Mouse (Mus musculus) hindbrain, embryonic 11.5 days (tissue): ENCODE results near the gene Klf7. TPM values are rescaled to one million over a fixed set of nuclear protein-coding genes. Genes with fewer than 3 reads are reported as not detected.
"Not testable (repeated sequence)": the region's sequence is repeated elsewhere in the genome, so short reads cannot be mapped to it uniquely, and the experiment has no call there.

Experiments used
- ATAC-seq: fragments of 200-750 bp; cut with Nextera tagmentation; 2 replicates; pipeline ENCODE4 v1.8.0; 2017; ENCODE audit warnings: mild to moderate bottlenecking, moderate TSS enrichment, moderate library complexity; ENCODE audit not compliant: low FRiP score
- DNase-seq: peaks from one replicate; pipeline ENCODE4 v3.0.0-alpha.2; 2015; ENCODE audit warnings: low spot score
- H3K27ac ChIP-seq: fragments of 300-500 bp; sonication (generic); 2 replicates; pipeline ENCODE4 v1.5.1; 2014; ENCODE audit warnings: mild to moderate bottlenecking, low read depth, low read length
- H3K27me3 ChIP-seq: fragments of 300-500 bp; sonication (generic); 2 replicates; pipeline ENCODE4 v1.6.1; 2014; ENCODE audit warnings: mild to moderate bottlenecking, low read length, moderate library complexity, mixed read lengths; ENCODE audit not compliant: control insufficient read depth, insufficient read depth
- H3K36me3 ChIP-seq: fragments of 300-500 bp; sonication (generic); 2 replicates; pipeline ENCODE4 v1.6.1; 2014; ENCODE audit warnings: mild to moderate bottlenecking, low read length, moderate library complexity, mixed read lengths; ENCODE audit not compliant: control insufficient read depth, insufficient read depth
- H3K4me1 ChIP-seq: fragments of 300-500 bp; sonication (generic); replicated peaks from 2 replicates; pipeline ENCODE4 v1.6.1; 2014; ENCODE audit warnings: low read length, mixed read lengths; ENCODE audit not compliant: control insufficient read depth, insufficient read depth
- H3K4me2 ChIP-seq: fragments of 300-500 bp; sonication (generic); replicated peaks from 2 replicates; pipeline ENCODE4 v1.6.1; 2014; ENCODE audit warnings: mild to moderate bottlenecking, low read depth, low read length
- H3K4me3 ChIP-seq: fragments of 300-500 bp; sonication (generic); 2 replicates; pipeline ENCODE4 v1.5.1; 2014; ENCODE audit warnings: low read depth, low read length
- H3K9ac ChIP-seq: fragments of 300-500 bp; sonication (generic); 2 replicates; pipeline ENCODE4 v1.6.1; 2014; ENCODE audit warnings: low read depth, low read length
- H3K9me3 ChIP-seq: fragments of 300-500 bp; sonication (generic); 2 replicates; pipeline ENCODE4 v1.6.1; 2016; ENCODE audit warnings: low read length; ENCODE audit not compliant: control insufficient read depth
- WGBS: fragments of 180-500 bp; shearing (Covaris S2); extraction: QIAGEN DNeasy Blood & Tissue Kit; methylation state at CpG from one replicate; pipeline ENCODE4 v1.1.7; 2014; 5-methylcytosine and 5-hydroxymethylcytosine counted together
- polyA plus RNA-seq: library from polyadenylated mRNA; unstranded; fragments of >200 nt; fragmentation: Nextera tagmentation; extraction: Ambion mirVana; gene quantifications from 2 replicates; pipeline ENCODE4 v1.2.1, GENCODE M21; 2014

Klf7 gene
- polyA plus RNA-seq, 1 experiment from 2014 or later, result 33.6 TPM

DNA sequence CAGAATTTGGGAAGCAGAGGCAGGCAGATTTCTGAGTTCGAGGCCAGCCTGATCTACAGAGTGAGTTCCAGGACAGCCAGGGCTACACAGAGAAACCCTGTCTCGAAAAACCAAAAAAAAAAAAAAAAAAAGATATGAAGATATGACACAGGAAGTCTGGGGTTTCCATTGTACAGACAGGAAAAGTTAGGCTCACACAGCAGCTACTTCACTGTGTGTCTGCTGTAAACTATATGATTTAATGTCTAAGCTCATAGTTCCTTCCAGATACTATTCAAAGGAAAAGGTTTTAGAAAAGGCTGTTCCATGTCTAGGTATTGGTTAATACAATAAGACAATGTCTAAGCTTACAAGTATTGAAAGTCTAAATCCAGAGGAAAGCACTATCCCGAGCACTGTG is 13.4 kb downstream of the Klf7 start:
- not testable (repeated sequence) for DNase-seq, H3K9me3 ChIP-seq, H3K36me3 ChIP-seq, H3K9ac ChIP-seq, H3K27ac ChIP-seq, ATAC-seq, H3K27me3 ChIP-seq, H3K4me1 ChIP-seq, H3K4me2 ChIP-seq, H3K4me3 ChIP-seq
- WGBS, result 88% methylated on average over 3 of the region's 3 CpGs

DNA sequence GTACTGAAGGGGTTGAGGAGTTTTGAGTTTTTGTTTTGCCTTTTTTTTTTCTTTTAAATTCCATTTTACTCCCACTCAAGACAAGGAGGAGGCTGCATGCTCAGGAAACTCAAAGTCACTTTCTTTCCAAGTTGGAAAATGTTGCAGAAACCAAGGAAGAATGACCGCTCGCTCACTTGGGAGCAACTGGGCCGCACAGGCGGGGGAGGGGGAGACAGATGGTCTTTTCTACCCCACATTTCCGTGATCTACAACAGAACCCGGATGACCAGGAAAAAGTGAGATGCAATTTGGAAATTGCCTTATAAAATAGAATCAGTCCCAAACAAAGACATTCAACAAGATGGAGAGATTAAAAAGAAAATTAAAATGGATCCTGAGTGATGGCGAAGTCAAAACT is 14.6 kb downstream of the Klf7 start:
- H3K9ac ChIP-seq, result no peak overlapping the region
- H3K36me3 ChIP-seq, result no peaks in the 10 kb centered on the region
- no peak overlapping the region for H3K4me3 ChIP-seq
- no peak overlapping the region for H3K27ac ChIP-seq
- H3K9me3 ChIP-seq, result no peaks in the 10 kb centered on the region
- 66% methylated on average over 7 of the region's 7 CpGs for WGBS
- DNase-seq (no peak), ATAC-seq (no peak)
- H3K27me3 ChIP-seq, result no peaks in the 10 kb centered on the region
- no peak overlapping the region for H3K4me2 ChIP-seq
- H3K4me1 ChIP-seq, result no peaks in the 10 kb centered on the region

DNA sequence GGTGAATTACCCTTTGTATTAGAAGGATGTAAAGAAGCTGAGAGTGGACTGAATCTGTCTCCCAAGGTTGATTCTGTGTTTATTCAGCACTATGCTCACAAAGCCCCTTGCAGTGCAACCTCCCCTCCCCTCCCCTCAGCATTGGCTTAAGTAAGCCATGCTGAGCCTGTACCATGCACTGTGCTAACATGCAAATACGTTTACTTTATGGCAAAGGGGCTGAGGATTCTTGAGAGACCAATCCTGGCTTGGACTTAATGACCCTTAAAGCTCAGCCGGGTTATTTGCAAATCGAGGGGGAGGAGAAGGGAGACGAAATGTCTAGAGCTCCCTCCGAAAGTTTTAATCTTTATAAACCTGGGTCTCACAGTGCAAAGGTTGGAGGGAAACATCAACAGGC is 16.0 kb downstream of the Klf7 start:
- no peak for ATAC-seq
- H3K4me2 ChIP-seq, result no peak overlapping the region

DNA sequence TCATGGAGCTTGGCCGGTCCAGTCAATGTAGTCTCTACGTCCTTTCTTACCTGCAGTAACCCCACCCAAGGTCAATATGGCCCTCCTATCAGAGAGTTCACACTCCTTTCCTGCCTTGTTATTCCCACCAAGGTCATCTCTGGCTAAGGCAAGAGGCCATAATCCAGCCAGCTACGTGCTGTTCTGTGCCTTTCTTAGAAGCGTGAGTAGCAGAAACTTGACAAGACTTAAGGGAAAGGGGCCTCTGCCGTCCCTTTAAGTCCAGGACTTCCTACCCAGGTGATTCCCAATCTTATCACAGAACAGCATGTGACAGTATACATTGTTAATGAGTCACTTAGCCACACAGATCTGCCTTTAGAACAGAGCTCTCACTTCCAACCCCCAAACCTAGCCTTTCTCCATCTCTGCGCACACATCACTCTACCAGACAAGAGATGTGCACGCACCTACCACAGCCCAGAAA is 16.9 kb downstream of the Klf7 start:
- WGBS, result 92% methylated on average over 7 of the region's 7 CpGs
- Histone ChIP-seq H3K4me3 (no peak overlapping the region), H3K27ac (no peak overlapping the region), H3K9me3 (no peaks in the 10 kb centered on the region), H3K36me3 (no peaks in the 10 kb centered on the region), H3K27me3 (no peaks in the 10 kb centered on the region), H3K4me2 (no peak overlapping the region), H3K4me1 (no peaks in the 10 kb centered on the region), H3K9ac (no peak overlapping the region)
- no peak for ATAC-seq
- DNase-seq, result no peak

More for the DNA sequence above, 16.0 kb downstream of the Klf7 start:
- H3K4me3 ChIP-seq, result no peak overlapping the region
- 56% methylated on average over 5 of the region's 5 CpGs for WGBS
- no peaks in the 10 kb centered on the region for H3K9me3 ChIP-seq
- no peaks in the 10 kb centered on the region for H3K27me3 ChIP-seq
- DNase-seq, result no peak
- no peaks in the 10 kb centered on the region for H3K36me3 ChIP-seq
- no peak overlapping the region for H3K27ac ChIP-seq
- no peak overlapping the region for H3K9ac ChIP-seq
- H3K4me1 ChIP-seq, result no peaks in the 10 kb centered on the region

DNA sequence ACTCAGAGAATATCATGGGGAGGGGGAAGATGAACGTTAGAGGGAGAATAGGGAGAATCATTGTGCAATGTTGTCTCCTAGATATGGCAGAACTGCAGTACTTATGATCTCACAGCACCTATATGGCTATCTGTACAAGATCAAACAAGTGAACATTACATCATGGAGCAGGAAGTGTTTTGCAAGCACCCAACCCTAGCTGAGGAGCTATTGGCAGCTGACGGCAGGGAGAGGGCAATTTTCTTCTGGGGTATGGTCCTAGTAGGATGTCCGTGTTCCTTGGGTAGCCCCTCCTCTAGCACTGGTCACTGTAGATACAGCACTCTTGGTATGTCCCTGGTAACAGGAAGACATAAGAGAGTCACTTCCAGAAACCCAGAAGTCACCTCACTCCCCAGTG is 17.4 kb downstream of the Klf7 start:
- H3K4me1 ChIP-seq, result no peaks in the 10 kb centered on the region
- H3K27me3 ChIP-seq, result no peaks in the 10 kb centered on the region
- no peak for DNase-seq
- no peaks in the 10 kb centered on the region for H3K36me3 ChIP-seq
- no peak overlapping the region for H3K4me3 ChIP-seq
- no peak overlapping the region for H3K4me2 ChIP-seq
- ATAC-seq, result no peak
- H3K9me3 ChIP-seq, result no peaks in the 10 kb centered on the region
- no peak overlapping the region for H3K27ac ChIP-seq
- H3K9ac ChIP-seq, result no peak overlapping the region
- WGBS, result 92% methylated on average over 3 of the region's 3 CpGs

DNA sequence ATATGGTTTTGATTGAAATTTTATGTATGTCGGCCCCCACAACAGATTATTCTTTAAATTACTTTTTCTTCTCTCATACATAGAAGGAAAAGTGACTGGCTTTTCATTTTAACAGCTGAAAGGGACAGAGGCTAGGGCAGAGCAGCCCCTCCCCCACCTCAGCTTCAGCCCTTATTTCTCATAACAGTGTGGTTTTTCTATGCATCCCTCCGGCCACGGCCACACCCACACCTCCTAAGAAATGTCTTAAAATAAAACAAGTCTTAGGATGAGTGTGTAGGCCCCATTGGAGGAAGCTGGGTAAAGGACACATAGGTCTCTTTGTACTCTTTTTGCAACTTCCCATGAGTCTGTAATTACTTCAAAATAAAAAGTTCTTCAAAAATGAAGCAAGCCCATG is 20.8 kb downstream of the Klf7 start:
- H3K4me2 ChIP-seq, result no peak overlapping the region
- H3K27me3 ChIP-seq, result no peaks in the 10 kb centered on the region
- DNase-seq, result no peak
- H3K4me3 ChIP-seq, result no peak overlapping the region
- no peaks in the 10 kb centered on the region for H3K36me3 ChIP-seq
- no peak overlapping the region for H3K9ac ChIP-seq
- no peak for ATAC-seq
- H3K9me3 ChIP-seq, result no peaks in the 10 kb centered on the region
- 77% methylated on average over 3 of the region's 3 CpGs for WGBS
- no peak overlapping the region for H3K27ac ChIP-seq
- H3K4me1 ChIP-seq, result no peaks in the 10 kb centered on the region

DNA sequence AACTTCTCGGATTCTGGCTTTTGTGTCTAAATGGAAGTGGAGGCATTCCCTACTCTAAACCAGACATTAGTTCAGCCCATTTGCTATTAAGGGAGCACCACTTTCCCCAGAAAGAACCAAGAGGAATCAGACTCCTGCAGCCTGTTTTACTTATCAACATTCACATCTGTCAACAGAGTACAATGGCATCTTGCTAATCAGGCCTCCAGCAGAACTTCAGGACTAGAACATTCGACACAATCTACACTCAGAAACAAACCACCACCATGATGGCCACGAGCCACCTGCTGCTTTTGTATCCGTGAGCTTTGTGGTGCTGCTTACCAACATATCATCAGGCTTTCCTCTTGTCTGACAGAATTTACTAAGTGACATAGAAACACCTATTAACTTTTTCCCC is 23.3 kb downstream of the Klf7 start:
- Histone ChIP-seq H3K9me3 (no peaks in the 10 kb centered on the region), H3K27me3 (no peaks in the 10 kb centered on the region), H3K4me1 (no peaks in the 10 kb centered on the region), H3K27ac (no peak overlapping the region), H3K4me2 (no peak overlapping the region), H3K9ac (no peak overlapping the region), H3K36me3 (no peaks in the 10 kb centered on the region), H3K4me3 (no peak overlapping the region)
- ATAC-seq, result no peak
- no peak for DNase-seq
- WGBS, result 65% methylated on average over 4 of the region's 4 CpGs

DNA sequence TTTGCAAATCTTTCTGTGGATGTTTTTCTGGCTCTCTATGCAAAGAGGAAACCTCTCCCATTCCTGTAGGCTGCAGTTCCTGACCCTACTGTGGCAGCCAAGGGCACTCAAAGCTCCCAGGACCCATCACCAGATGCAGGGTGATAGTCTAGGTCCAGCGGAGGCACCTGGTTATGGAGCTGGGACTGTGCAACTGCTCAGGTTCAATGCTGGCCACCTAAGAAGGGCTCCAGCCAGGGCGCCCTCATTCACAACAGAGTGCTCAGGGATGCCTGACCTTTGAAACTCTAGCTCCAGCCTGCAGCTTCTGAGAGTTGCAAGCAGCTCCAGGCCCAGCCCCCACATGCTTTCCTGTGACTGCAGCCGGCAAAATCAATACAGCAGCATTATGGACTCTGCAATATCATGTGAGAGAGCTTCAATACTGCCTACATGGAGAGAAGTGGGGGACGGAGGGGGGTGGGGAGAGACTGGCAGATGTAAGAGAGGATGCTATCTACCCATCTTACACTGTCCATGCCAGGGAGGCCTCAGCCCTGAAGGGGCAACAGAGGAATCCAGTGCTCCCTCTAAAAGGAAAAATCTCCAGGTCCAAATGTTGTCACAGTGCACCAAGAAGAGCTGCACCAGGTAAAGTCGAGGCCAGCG is 24.3 kb downstream of the Klf7 start:
- DNase-seq, result no peak
- no peak overlapping the region for H3K9ac ChIP-seq

DNA sequence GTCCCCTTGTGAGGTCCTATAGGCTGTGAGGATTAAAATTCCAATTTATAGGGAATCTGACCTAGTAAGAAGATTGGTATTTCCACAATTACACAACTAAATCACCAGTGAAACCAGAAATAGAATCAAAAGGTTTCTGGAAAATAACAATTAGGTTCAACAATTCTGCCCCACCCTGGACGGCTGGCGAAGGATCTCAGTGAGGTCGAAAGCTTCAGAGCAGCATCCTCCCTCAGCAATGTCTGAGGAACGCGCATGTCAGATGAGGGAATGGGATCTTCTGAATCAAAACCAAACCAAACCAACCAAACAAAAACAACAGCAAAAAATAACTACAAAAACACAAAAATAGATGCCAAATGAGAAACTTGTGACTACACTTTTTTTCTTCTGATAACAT is 29.1 kb downstream of the Klf7 start:
- no peak overlapping the region for H3K9ac ChIP-seq
- ATAC-seq (no peak), DNase-seq (no peak)
- no peaks in the 10 kb centered on the region; the same call in 1 of the 2 replicates for H3K4me1 ChIP-seq
- H3K36me3 ChIP-seq, result no peaks in the 10 kb centered on the region
- no peak overlapping the region for H3K4me2 ChIP-seq
- H3K27me3 ChIP-seq, result no peaks in the 10 kb centered on the region
- H3K9me3 ChIP-seq, result no peaks in the 10 kb centered on the region
- 94% methylated on average over 5 of the region's 5 CpGs for WGBS
- no peak overlapping the region for H3K4me3 ChIP-seq
- no peak overlapping the region for H3K27ac ChIP-seq

More for the DNA sequence above, 24.3 kb downstream of the Klf7 start:
- ATAC-seq, result 0 out of 2 replicates have a peak, but pooled peaks have one; percentile 7
- Histone ChIP-seq H3K9me3 (no peaks in the 10 kb centered on the region), H3K4me3 (no peak overlapping the region), H3K4me2 (no peak overlapping the region), H3K27me3 (no peaks in the 10 kb centered on the region), H3K36me3 (no peaks in the 10 kb centered on the region), H3K27ac (peak overlapping the region; percentile 58), H3K4me1 (no peaks in the 10 kb centered on the region)
- WGBS, result 72% methylated on average over 6 of the region's 6 CpGs
